Mouse (Mus musculus): ENCODE measurements around the gene 0610012G03Rik.

The 0610012G03Rik gene

DNA sequence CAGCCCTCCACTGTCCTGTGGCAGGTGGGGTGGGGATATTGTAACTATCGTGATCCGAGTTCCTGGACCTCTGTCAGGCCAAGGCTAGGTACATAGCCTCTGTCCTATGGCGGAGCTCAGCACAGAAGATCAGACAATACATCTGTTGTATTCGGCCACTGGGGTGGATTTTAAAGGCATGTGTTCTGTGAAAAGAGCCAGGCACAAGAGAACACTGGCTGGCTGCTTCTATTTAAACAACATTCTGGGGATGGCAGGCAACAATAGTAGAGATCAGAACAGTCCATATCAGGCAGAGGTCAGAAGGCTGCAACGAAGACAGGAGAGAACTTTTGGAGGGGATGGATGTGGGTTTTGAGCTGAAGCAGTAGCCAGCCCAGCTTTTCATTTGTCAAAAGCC, 16.0 kb downstream of the 0610012G03Rik start:
- peak; percentile 79 for DNase-seq

DNA sequence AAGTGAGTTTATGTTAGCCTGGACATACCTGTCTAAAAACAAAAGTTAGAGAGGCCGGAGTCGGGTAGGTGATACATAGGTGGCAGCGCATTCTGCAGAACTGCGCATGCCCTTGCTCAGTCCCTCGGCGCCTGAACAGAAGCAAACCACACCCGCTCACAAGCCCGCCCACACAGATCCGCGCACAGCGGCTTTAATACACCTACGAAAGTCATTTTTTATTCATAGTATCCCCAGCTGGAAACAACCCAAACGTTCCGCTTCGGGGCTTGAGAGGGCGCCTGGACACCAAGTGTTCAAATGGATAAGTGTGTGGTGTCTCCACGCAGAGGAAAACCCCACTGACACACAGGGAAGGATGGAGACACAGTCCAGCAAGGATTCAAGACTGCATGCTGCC, 17.0 kb downstream of the 0610012G03Rik start:
- no peak for DNase-seq

DNA sequence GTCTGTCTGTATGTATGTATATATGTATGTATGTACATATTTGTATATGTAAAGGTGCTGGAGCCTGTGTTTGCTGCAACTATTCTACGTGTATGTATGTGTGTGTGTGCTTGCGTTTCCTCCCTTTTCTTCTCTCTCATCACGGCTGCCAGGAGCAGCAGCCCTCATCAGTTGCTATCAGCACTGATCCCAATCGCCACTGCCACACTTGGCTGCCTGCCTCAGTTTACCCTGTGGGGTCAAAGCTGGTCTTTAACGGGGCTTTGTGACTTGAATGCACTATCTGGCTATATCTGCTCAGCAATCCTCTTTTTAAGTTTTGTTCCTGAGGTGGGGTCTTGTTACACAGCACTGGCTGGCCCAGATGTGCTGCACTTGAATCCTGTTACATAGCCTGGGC, 20.9 kb downstream of the 0610012G03Rik start:
- no peak for DNase-seq

DNA sequence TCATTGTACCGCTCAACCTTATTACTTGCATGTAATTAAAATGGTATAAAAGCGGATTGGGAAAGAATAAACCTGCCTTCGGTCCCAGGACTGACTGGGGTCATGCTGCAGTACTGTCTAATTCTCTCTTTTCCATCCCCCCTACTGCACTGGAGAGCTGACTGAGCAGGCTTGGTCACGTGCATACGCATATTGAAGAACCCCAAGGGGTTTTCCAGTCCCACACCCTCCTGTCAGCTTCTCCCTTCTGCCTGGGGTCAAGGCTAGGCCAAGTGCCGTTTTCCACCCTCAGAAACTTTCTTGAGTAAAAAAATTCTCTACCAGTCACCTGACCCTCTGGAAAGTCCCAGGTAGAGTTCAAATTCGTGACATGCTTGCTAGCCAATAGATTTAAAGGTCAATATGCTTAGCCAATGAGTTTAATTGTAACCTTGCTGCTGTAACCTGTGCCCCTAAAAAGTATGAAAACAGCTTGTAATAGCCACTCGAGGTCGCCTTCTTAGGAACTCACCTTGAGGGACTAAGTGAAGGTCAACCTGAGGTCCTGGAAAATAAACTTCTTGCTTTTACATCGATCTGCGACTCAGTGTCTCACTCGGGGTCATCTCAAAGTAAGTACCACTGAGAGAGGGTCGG, 21.6 kb downstream of the 0610012G03Rik start:
- DNase-seq = no peak

DNA sequence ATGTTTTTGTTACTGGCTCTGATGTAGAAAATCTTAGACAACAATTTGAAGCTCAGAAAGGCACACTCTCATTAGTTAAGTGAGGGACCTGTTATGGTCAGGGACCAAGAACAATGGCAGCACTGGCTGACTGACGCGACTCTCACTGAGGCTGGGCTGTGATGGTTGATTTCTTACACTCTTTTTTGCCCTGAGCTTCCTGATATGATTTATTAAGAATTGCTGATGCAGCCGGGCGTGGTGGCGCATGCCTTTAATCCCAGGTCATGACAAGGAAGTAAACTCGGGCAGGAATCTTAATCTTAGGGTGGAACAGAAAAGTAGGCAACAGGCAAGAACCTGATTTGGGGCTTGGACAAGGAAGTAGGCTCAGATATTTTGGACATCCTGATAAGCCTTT, 22.2 kb downstream of the 0610012G03Rik start:
- DNase-seq = no peak

DNA sequence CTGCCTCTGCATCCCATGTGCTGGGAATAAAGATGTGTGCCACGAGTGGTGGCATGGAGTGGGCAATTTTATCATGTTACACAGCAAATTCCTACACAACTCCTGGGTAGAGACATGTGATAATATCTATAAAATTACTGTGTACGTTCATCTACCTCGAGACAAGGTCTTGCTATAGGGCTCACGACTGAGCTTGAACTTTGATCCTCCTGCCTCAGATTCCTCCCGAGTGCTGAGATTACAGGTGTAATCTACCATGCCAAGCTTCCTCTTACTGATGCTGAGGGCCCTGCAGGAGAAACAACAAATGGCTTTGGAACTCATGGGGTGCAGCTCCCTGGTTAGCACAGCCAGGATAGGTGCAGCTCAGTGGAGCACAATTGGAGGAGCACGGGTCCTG, 23.9 kb downstream of the 0610012G03Rik start:
- no peak for DNase-seq

DNA sequence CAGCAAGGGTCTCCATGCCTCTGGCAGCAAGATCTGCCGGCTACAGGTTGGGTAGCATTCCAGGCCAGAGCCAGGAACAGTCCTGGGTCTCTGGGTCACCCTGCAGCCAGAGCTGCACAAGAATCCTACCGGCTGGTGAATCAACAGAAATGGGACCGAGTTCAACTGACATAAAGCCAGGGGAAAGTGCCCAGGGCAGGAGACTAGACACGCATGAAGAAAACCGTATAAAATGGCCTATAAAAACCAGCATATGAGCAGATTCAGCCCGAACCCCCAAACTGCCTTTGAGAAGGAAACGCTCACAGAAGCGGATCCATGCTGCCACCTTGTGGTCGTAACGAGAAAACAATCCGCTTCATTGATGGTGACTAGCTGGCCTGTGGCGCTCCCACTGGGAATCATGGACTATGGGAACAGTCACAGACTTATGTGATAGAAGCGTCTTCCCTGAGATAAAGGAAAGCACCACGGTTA, 30.0 kb downstream of the 0610012G03Rik start:
- DNase-seq = peak; percentile 91

DNA sequence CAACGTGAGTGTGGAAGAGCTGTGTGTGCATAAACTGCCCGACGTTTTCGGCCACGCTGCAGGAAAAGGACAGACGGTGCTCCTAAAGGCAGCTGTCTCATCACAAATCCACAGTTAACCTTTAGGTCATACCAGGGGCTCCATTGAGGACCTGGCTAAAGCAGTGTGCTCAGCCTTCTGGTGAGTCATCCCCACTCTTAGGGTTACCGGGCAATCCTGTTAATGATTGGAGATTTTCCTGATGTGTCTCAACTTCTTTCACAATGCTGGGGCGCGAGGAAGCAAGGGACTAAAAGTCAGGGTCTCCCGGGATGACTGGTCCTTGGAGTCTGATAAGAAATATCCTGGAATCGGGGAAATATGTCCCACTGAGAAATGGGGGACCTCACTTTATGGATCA, 30.5 kb downstream of the 0610012G03Rik start:
- no peak for DNase-seq

DNA sequence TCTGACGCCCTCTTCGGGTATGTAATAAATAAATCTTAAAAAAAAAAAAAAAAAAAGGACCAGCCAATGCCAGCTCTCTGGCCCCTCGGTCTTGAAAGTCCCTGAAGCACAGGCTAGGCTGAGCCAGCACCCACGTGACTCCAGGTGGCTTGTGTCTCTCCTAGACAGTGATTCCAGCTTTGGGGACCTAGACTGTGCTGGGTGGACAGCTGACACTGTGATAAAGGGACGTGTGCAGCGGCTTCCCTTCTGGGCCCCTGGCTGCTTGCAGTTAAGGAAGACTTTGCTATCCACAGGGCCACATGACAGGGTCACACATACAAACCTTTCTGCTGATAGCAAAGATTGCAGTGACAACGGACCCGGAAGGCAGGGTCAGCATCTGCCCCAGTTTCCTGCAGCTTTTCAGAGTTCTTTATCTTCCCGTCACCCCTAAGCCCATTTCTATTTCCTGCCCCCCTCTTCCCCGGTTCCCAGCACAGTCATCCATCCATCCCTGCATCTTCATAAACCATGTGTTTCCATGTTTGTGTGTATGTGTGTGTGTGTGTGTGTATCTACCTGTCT, 37.9 kb downstream of the 0610012G03Rik start:
- DNase-seq = no peak

DNA sequence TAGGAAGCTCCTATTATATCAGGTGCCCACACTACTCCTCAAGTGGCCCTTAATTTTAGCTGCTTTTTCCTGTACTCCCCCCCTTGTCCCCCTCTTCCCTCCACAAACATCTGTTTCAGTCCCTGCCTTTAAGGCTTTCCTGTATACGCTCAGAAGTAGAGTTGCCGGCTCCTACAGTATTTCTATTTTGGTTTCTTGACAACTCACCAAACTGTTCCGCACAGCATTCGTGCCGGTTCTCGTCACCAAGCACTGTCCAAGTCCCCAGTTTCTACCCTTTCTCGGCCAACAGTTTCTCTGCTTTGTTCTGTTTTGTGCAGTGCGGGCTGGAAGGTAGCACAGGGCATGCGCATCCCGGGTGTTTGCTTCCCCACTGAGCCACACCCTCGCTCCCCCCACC, 39.3 kb downstream of the 0610012G03Rik start:
- DNase-seq = no peak

DNA sequence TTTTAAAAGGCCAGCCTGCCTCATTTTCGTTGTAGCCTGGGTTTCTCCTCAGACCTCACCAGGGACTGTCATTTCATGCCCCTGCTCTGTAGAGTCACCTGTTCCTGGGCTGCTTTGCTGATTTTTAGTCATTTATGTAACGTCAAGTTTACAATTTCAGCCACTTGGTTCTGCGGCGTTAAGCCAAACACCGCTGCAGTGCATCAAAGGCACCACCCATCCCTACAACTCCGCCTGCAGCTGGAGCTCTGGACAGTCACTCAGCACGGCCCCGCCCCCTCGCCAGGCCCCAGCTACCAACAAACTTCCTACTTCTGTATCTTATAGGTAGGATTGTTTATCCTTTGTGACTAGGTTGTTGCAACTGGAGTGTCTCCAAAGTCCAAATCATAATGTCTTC, 41.4 kb downstream of the 0610012G03Rik start:
- no peak for DNase-seq

DNA sequence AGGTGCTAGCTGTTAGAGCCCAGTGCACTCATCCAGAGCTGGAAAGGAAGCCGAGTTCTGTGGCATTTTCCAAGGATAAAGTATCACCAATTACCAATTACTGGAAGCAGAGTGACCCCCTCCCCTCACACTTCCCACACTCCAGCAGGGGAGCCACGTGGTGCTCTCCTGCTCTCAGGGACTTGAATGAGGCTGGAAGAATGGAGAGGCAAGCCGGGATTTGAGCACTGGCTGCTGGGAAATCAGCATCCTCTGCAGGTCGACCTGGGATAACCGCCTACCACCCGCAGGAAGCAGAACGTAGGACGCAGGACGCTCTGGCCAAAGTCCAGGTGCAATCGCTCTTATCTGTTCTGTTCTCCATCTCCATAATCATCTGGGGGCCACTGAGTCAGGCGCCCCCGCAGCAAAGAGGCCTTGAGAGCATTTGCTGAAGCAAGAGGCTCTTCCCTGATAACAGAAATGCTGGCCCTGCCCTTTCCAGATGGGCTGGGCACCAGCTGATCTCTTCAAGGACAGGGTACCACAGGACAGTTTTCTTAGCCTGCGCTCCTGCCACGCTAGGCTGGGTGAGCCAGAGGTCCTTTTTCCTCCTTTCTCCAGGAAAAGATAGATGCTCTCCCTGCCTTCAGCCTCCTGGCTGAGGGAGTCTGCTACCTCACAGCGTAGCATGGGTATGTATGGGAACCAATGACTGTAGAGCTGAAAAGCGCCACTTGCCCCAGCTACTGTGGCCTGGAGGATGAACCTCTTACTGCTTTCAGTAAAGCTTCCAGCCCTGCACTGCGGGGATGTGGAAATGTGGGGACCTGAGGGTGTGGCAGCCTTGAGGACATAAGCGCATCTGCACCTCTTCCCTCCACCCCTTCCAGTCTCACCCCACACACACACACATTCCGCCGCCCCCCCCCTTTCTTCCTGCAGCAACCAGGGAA, 42.1 kb downstream of the 0610012G03Rik start:
- DNase-seq = peak; percentile 38

DNA sequence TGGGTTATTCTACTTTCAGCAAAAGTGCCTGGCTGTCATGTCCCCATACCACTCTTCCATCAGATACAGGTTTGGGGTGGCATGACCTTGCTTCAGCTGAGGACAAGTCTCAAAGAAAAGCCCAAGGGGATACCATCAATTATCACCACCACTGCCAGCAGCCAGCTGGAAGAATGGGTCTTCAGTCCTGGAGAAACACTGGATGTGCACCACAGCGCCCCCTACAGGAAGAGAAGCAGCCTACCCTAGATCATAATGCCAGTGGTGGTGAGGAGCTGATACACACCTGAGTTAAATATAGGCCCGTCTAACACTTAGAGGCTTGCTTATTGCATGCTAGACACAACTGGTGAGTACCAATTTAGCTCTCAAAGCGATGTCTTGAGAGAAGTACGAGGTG, 43.0 kb downstream of the 0610012G03Rik start:
- DNase-seq = no peak

DNA sequence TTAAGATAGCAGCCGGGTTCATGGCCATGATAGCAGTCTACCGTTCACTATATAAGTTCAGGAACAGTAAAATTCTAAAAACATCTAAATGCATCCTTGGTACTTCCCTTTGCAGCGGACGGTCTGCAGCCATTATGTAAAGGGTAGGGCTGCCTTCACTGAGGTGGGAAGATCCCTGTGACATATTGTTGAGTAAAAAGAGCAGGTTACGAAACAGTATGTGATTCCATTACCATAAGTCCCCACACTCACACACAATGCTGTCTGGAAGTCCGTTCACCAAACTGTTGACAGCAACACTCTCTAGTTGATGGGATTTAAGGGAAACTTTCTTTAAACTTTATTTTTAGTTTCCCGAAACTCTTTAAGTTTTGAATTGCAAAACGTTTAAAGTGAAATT, 45.1 kb downstream of the 0610012G03Rik start:
- DNase-seq = no peak

DNA sequence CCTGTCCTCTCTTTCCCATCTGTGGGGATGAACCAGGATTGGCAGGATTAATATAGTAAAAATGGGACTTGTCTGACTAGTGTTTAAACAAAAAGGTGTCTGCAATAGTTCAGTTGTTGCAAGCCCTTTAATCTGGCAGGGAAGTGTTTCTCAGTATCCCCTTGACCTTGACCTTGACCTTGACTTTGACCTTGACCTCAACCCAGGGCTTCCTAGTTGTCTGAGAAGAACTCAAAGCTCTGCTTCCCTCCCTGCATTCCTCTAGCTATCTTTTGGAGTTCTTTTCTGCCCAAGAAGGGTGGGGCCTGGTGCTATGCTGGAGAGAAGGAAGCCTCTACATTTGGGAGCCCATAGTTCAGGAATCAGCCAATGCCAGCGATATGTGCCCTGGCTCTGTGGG, 46.4 kb downstream of the 0610012G03Rik start:
- DNase-seq = no peak

DNA sequence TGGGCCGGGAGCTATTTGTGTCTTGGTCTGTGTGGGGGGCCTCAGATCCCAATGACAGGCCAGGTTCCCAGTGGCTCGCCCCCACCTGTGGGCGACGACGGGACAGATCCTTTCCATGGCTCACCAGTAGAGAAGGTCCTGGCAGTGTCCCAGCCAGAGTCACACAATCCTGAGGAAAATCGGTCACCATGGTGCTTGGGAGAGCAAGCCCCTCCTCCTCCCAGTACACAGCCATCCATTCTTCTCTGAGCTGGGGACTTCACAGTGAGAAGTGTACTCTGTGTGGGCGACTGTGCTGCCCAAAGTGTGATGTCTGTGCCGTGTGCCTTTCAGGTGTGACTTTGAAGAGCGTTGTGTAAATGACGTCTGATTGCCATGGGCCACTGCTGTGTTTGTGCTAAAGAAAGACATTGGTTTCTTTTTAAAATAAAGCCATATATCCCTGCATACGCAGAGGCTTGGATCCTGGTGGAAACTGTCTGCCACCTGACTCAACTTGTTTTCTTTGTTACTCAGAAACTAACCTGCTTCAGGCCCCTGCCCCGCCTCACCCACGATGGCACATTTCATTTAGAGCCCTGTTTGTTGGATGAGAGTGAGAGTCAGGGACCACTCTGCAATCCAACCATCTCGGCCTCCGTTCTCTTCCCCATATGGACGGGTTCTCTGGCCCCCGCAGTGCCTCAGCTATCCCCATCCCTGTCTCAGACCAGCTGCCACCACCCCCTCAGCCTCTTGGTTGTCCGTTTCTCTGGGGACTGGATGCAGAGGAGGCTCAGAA, 49.6 kb downstream of the 0610012G03Rik start:
- peak; percentile 75 for DNase-seq

Measured in retina, postnatal 1 day (tissue).